ENCODE assay signal across 34 mouse cellular contexts in genomic region chr8:65034136-65034535, GRCm38 (mm10). TPM values are rescaled to one million over a fixed set of nuclear protein-coding genes. Genes with fewer than 3 reads are reported as not detected.
DNase-seq lines count a peak whose midpoint lies in the region; ATAC-seq and TF ChIP-seq lines count a peak whose summit lies in the region.
"Had no signal": no experiment of that assay in that cellular context is flagged by ENCODE, and none has a peak within 500 bp of the region (broad histone marks: within the 10 kb centered on the region; RNA-seq: fewer than 3 reads in every experiment).

No protein-coding gene starts in this region.

- peak overlapping the region; percentile 6; the same call in 1 of the 2 replicates for H3K4me2 ChIP-seq in intestine, postnatal 0 days (replicated peaks; ENCODE audit: low read depth)
- no peak overlapping the region for H3K4me2 ChIP-seq in intestine, embryonic 15.5 days (replicated peaks)
- peak overlapping the region; percentile 60; the same call in 1 of the 2 replicates for H3K4me2 ChIP-seq in neural tube, embryonic 12.5 days (replicated peaks)
- no peak overlapping the region for H3K4me2 ChIP-seq in hindbrain, embryonic 13.5 days
- H3K4me2 ChIP-seq: embryonic facial prominence, embryonic 12.5 days; heart, embryonic 13.5 days; hindbrain, embryonic 14.5 days; limb, embryonic 15.5 days; lung, embryonic 15.5 days had no signal

- no peaks in the 10 kb centered on the region for H3K9me3 ChIP-seq in intestine, postnatal 0 days (ENCODE audit: control insufficient read depth)
- no peaks in the 10 kb centered on the region for H3K9me3 ChIP-seq in intestine, embryonic 15.5 days
- H3K9me3 ChIP-seq in neural tube, embryonic 12.5 days = no peaks in the 10 kb centered on the region
- H3K9me3 ChIP-seq in hindbrain, embryonic 13.5 days = no peaks in the 10 kb centered on the region
- H3K9me3 ChIP-seq: embryonic facial prominence, embryonic 12.5 days; heart, embryonic 13.5 days; limb, embryonic 15.5 days; lung, embryonic 15.5 days had no signal

- 24% methylated on average over 2 of the region's 2 CpGs for WGBS in intestine, postnatal 0 days
- 33% methylated on average over 2 of the region's 2 CpGs for WGBS in intestine, embryonic 15.5 days
- 17% methylated on average over 2 of the region's 2 CpGs for WGBS in neural tube, embryonic 12.5 days
- 35% methylated on average over 2 of the region's 2 CpGs for WGBS in hindbrain, embryonic 13.5 days

- intact Hi-C loops in left cerebral cortex, postnatal 36 days (cut with DNase I) = no loop called here

- TF ChIP-seq CTCF in intestine, postnatal 0 days (IDR thresholded peaks at IDR 0.05; ENCODE audit: low read depth) = no peak

- ATAC-seq in intestine, postnatal 0 days = no peak
- ATAC-seq in intestine, embryonic 15.5 days = no peak
- no peak for ATAC-seq in neural tube, embryonic 12.5 days (ENCODE audit: low FRiP score, low read depth)
- no peak for ATAC-seq in hindbrain, embryonic 13.5 days (ENCODE audit: low FRiP score)
- ATAC-seq: forebrain, postnatal 0 days; inflammation-experienced regulatory T-cells, adult 6 months had no signal

- H3K4me3 ChIP-seq in intestine, postnatal 0 days (ENCODE audit: low read depth, low read length) = no peak overlapping the region
- no peak overlapping the region for H3K4me3 ChIP-seq in intestine, embryonic 15.5 days (replicated peaks)
- no peak overlapping the region for H3K4me3 ChIP-seq in neural tube, embryonic 12.5 days
- no peak overlapping the region for H3K4me3 ChIP-seq in hindbrain, embryonic 13.5 days
- H3K4me3 ChIP-seq: embryonic facial prominence, embryonic 12.5 days; heart, adult 2 months; heart, embryonic 13.5 days; layer of hippocampus, adult 2 months; limb, embryonic 15.5 days; lung, embryonic 15.5 days had no signal

- no peaks in the 10 kb centered on the region for H3K4me1 ChIP-seq in intestine, postnatal 0 days (replicated peaks; ENCODE audit: control insufficient read depth, insufficient read depth, low read length)
- 0 out of 2 replicates have a peak, but pooled peaks cover 5% of the 10 kb centered on the region for H3K4me1 ChIP-seq in intestine, embryonic 15.5 days (replicated peaks)
- peaks cover 6% of the 10 kb centered on the region for H3K4me1 ChIP-seq in neural tube, embryonic 12.5 days
- H3K4me1 ChIP-seq in hindbrain, embryonic 13.5 days (replicated peaks) = peaks cover 16% of the 10 kb centered on the region
- H3K4me1 ChIP-seq: embryonic facial prominence, embryonic 12.5 days had no signal

- no peak overlapping the region for H3K9ac ChIP-seq in intestine, postnatal 0 days (ENCODE audit: low read depth, low read length)
- no peak overlapping the region for H3K9ac ChIP-seq in intestine, embryonic 15.5 days
- no peak overlapping the region for H3K9ac ChIP-seq in neural tube, embryonic 12.5 days
- no peak overlapping the region for H3K9ac ChIP-seq in hindbrain, embryonic 13.5 days
- H3K9ac ChIP-seq: embryonic facial prominence, embryonic 12.5 days; forebrain, postnatal 0 days; heart, embryonic 13.5 days; hindbrain, embryonic 14.5 days; limb, embryonic 15.5 days; liver, embryonic 14.5 days; lung, embryonic 15.5 days had no signal

- no peak overlapping the region for H3K27ac ChIP-seq in intestine, postnatal 0 days (ENCODE audit: low read depth, low read length)
- no peak overlapping the region for H3K27ac ChIP-seq in intestine, embryonic 15.5 days
- no peak overlapping the region for H3K27ac ChIP-seq in neural tube, embryonic 12.5 days
- H3K27ac ChIP-seq in hindbrain, embryonic 13.5 days = no peak overlapping the region
- H3K27ac ChIP-seq: embryonic facial prominence, embryonic 12.5 days; heart, adult 2 months; heart, embryonic 13.5 days; hindbrain, embryonic 14.5 days; layer of hippocampus, adult 2 months; limb, embryonic 15.5 days; liver, embryonic 14.5 days; lung, embryonic 15.5 days; macrophage had no signal

- no peaks in the 10 kb centered on the region for H3K36me3 ChIP-seq in intestine, postnatal 0 days (ENCODE audit: control insufficient read depth, insufficient read depth)
- no peaks in the 10 kb centered on the region for H3K36me3 ChIP-seq in intestine, embryonic 15.5 days
- H3K36me3 ChIP-seq in neural tube, embryonic 12.5 days = no peaks in the 10 kb centered on the region
- H3K36me3 ChIP-seq in hindbrain, embryonic 13.5 days = no peaks in the 10 kb centered on the region
- H3K36me3 ChIP-seq: embryonic facial prominence, embryonic 12.5 days; heart, embryonic 13.5 days; limb, embryonic 15.5 days; lung, embryonic 15.5 days had no signal

- no peaks in the 10 kb centered on the region for H3K27me3 ChIP-seq in intestine, postnatal 0 days (replicated peaks; ENCODE audit: control insufficient read depth, insufficient read depth, low read length)
- H3K27me3 ChIP-seq in intestine, embryonic 15.5 days (replicated peaks) = no peaks in the 10 kb centered on the region
- H3K27me3 ChIP-seq in neural tube, embryonic 12.5 days (replicated peaks) = no peaks in the 10 kb centered on the region
- H3K27me3 ChIP-seq in hindbrain, embryonic 13.5 days = no peaks in the 10 kb centered on the region
- H3K27me3 ChIP-seq: embryonic facial prominence, embryonic 12.5 days; heart, embryonic 13.5 days; limb, embryonic 15.5 days; lung, embryonic 15.5 days had no signal

- DNase-seq in neural tube, embryonic 10.5 days (ENCODE audit: extremely low spot score, low spot score) = no peak
- DNase-seq in ZHBTc4 (ENCODE audit: low read depth, low spot score) = peak; percentile 88
- DNase-seq in left cerebral cortex, postnatal 36 days (ENCODE audit: low spot score in 2 of 2) = no peak
- DNase-seq: adrenal gland, adult 2 months; cerebellum, adult 11 months; cerebellum, postnatal 10 days; forebrain, postnatal 0 days; gastrocnemius, postnatal 25 days; heart, adult 2 months; thymus, adult 18-20 months; thymus, postnatal 36 days had no signal

RNA-seq across cellular contexts. Expression of gene Apela, which starts 3.0 kb away (rescaled TPM):
- 0.72 and 1.1 TPM in 2 replicates for polyA plus RNA-seq in intestine, postnatal 0 days (2015; fragmentation: Nextera tagmentation; extraction: Ambion mirVana)
- 3.6 and 6.9 TPM in 2 replicates for polyA plus RNA-seq in intestine, embryonic 15.5 days (2015; fragmentation: Nextera tagmentation; extraction: Ambion mirVana)
- polyA plus RNA-seq in neural tube, embryonic 12.5 days (2016; fragmentation: Nextera tagmentation; extraction: Ambion mirVana) = 5.5 and 7.3 TPM in 2 replicates
- not detected for total RNA-seq in left cerebral cortex, postnatal 36 days (2021)
- polyA plus RNA-seq in hindbrain, embryonic 13.5 days (2015; fragmentation: Nextera tagmentation; extraction: Ambion mirVana) = 1.2 and 2.4 TPM in 2 replicates
- total RNA-seq: adrenal gland, adult 2 months; gastrocnemius, postnatal 25 days; heart, adult 2 months; midbrain, postnatal 0 days; neutrophil, adult 5-6 weeks had no signal
- polyA plus RNA-seq: adrenal gland, adult 2 months; C2C12; cortical plate, adult 2 months; inflammation-experienced regulatory T-cells, adult 6 months; macrophage; small intestine, adult 2 months had no signal

RNA-seq across cellular contexts. Expression of gene Trim60, which starts 15.8 kb away (rescaled TPM):
- not detected in 2 replicates for polyA plus RNA-seq in intestine, postnatal 0 days (2015; fragmentation: Nextera tagmentation; extraction: Ambion mirVana)
- polyA plus RNA-seq in intestine, embryonic 15.5 days (2015; fragmentation: Nextera tagmentation; extraction: Ambion mirVana) = not detected in 2 replicates
- polyA plus RNA-seq in neural tube, embryonic 12.5 days (2016; fragmentation: Nextera tagmentation; extraction: Ambion mirVana) = not detected in 2 replicates
- total RNA-seq in left cerebral cortex, postnatal 36 days (2021) = not detected
- not detected in 2 replicates for polyA plus RNA-seq in hindbrain, embryonic 13.5 days (2015; fragmentation: Nextera tagmentation; extraction: Ambion mirVana)
- total RNA-seq: adrenal gland, adult 2 months; adrenal gland, postnatal 4 days; forebrain, postnatal 0 days; gastrocnemius, postnatal 25 days; heart, adult 2 months; heart, postnatal 25 days; layer of hippocampus, adult 2 months; layer of hippocampus, postnatal 25 days; midbrain, postnatal 0 days; neutrophil, adult 5-6 weeks had no signal
- polyA plus RNA-seq: adrenal gland, adult 2 months; C2C12; cortical plate, adult 2 months; embryonic facial prominence, embryonic 12.5 days; forebrain, postnatal 0 days; heart, adult 2 months; heart, embryonic 13.5 days; inflammation-experienced regulatory T-cells, adult 6 months; kidney, embryonic 14.5 days; liver, embryonic 14.5 days; lung, embryonic 15.5 days; macrophage; midbrain, postnatal 0 days; small intestine, adult 2 months; stomach, embryonic 16.5 days had no signal

RNA-seq across cellular contexts. Expression of gene Trim61, which starts 15.8 kb away (rescaled TPM):
- 0.05 TPM in 1 of 2 replicates, not detected in the other for polyA plus RNA-seq in intestine, postnatal 0 days (2015; fragmentation: Nextera tagmentation; extraction: Ambion mirVana)
- polyA plus RNA-seq in intestine, embryonic 15.5 days (2015; fragmentation: Nextera tagmentation; extraction: Ambion mirVana) = not detected in 2 replicates
- 0.09 and 0.24 TPM in 2 replicates for polyA plus RNA-seq in neural tube, embryonic 12.5 days (2016; fragmentation: Nextera tagmentation; extraction: Ambion mirVana)
- not detected for total RNA-seq in left cerebral cortex, postnatal 36 days (2021)
- polyA plus RNA-seq in hindbrain, embryonic 13.5 days (2015; fragmentation: Nextera tagmentation; extraction: Ambion mirVana) = not detected in 2 replicates
- total RNA-seq: adrenal gland, adult 2 months; adrenal gland, postnatal 4 days; forebrain, postnatal 0 days; gastrocnemius, postnatal 25 days; heart, adult 2 months; heart, postnatal 25 days; layer of hippocampus, adult 2 months; layer of hippocampus, postnatal 25 days; midbrain, postnatal 0 days; neutrophil, adult 5-6 weeks had no signal
- polyA plus RNA-seq: adrenal gland, adult 2 months; C2C12; cortical plate, adult 2 months; forebrain, postnatal 0 days; heart, adult 2 months; inflammation-experienced regulatory T-cells, adult 6 months; liver, embryonic 14.5 days; lung, embryonic 15.5 days; macrophage; midbrain, postnatal 0 days; small intestine, adult 2 months had no signal

RNA-seq across cellular contexts. Expression of gene Gm10663, which starts 40.7 kb away (rescaled TPM):
- polyA plus RNA-seq in intestine, postnatal 0 days (2015; fragmentation: Nextera tagmentation; extraction: Ambion mirVana) = not detected in 2 replicates
- polyA plus RNA-seq in intestine, embryonic 15.5 days (2015; fragmentation: Nextera tagmentation; extraction: Ambion mirVana) = not detected in 2 replicates
- not detected in 2 replicates for polyA plus RNA-seq in neural tube, embryonic 12.5 days (2016; fragmentation: Nextera tagmentation; extraction: Ambion mirVana)
- total RNA-seq in left cerebral cortex, postnatal 36 days (2021) = not detected
- not detected in 2 replicates for polyA plus RNA-seq in hindbrain, embryonic 13.5 days (2015; fragmentation: Nextera tagmentation; extraction: Ambion mirVana)
- total RNA-seq: adrenal gland, adult 2 months; adrenal gland, postnatal 4 days; forebrain, postnatal 0 days; gastrocnemius, postnatal 25 days; heart, adult 2 months; heart, postnatal 25 days; layer of hippocampus, adult 2 months; layer of hippocampus, postnatal 25 days; midbrain, postnatal 0 days; neutrophil, adult 5-6 weeks had no signal
- polyA plus RNA-seq: adrenal gland, adult 2 months; C2C12; cortical plate, adult 2 months; embryonic facial prominence, embryonic 12.5 days; forebrain, postnatal 0 days; heart, adult 2 months; heart, embryonic 13.5 days; hindbrain, embryonic 14.5 days; inflammation-experienced regulatory T-cells, adult 6 months; kidney, embryonic 14.5 days; limb, embryonic 15.5 days; liver, embryonic 14.5 days; lung, embryonic 15.5 days; macrophage; midbrain, postnatal 0 days; small intestine, adult 2 months; stomach, embryonic 16.5 days had no signal

RNA-seq across cellular contexts. Expression of gene Trim75, which starts 46.5 kb away (rescaled TPM):
- not detected in 2 replicates for polyA plus RNA-seq in intestine, postnatal 0 days (2015; fragmentation: Nextera tagmentation; extraction: Ambion mirVana)
- polyA plus RNA-seq in intestine, embryonic 15.5 days (2015; fragmentation: Nextera tagmentation; extraction: Ambion mirVana) = not detected in 2 replicates
- 0.09 TPM in 1 of 2 replicates, not detected in the other for polyA plus RNA-seq in neural tube, embryonic 12.5 days (2016; fragmentation: Nextera tagmentation; extraction: Ambion mirVana)
- total RNA-seq in left cerebral cortex, postnatal 36 days (2021) = not detected
- 0.08 TPM in 1 of 2 replicates, not detected in the other for polyA plus RNA-seq in hindbrain, embryonic 13.5 days (2015; fragmentation: Nextera tagmentation; extraction: Ambion mirVana)
- total RNA-seq: adrenal gland, adult 2 months; adrenal gland, postnatal 4 days; forebrain, postnatal 0 days; gastrocnemius, postnatal 25 days; heart, adult 2 months; heart, postnatal 25 days; layer of hippocampus, adult 2 months; layer of hippocampus, postnatal 25 days; midbrain, postnatal 0 days; neutrophil, adult 5-6 weeks had no signal
- polyA plus RNA-seq: adrenal gland, adult 2 months; cortical plate, adult 2 months; embryonic facial prominence, embryonic 12.5 days; heart, adult 2 months; heart, embryonic 13.5 days; hindbrain, embryonic 14.5 days; kidney, embryonic 14.5 days; liver, embryonic 14.5 days; lung, embryonic 15.5 days; macrophage; small intestine, adult 2 months; stomach, embryonic 16.5 days had no signal

Comparison
In these comparisons a context has a peak if more than half of its experiments do, and no peak if none do; other contexts are left out.
1. H3K4me2 ChIP-seq: peak in intestine, postnatal 0 days (single experiment) and neural tube, embryonic 12.5 days (single experiment); none in intestine, embryonic 15.5 days (single experiment) and hindbrain, embryonic 13.5 days (single experiment).